Comparison of ENCODE assay signal across 8 mouse cellular contexts in genomic region chr19:23757961-23758553, GRCm38 (mm10). TPM values are rescaled to one million over a fixed set of nuclear protein-coding genes. Genes with fewer than 3 reads are reported as not detected.
DNase-seq lines count a peak whose midpoint lies in the region; ATAC-seq and TF ChIP-seq lines count a peak whose summit lies in the region.

No protein-coding gene starts in this region.

- 2% methylated on average over 40 of the region's 40 CpGs for WGBS in hindbrain, postnatal 0 days

- no peaks in the 10 kb centered on the region for H3K9me3 ChIP-seq in hindbrain, postnatal 0 days (ENCODE audit: low read length)

- peak overlapping the region; percentile 75 for H3K4me2 ChIP-seq in hindbrain, postnatal 0 days (ENCODE audit: low read depth, low read length)

- peak overlapping the region; percentile 92 for H3K27ac ChIP-seq in gastrocnemius, adult 2 months
- H3K27ac ChIP-seq in hindbrain, postnatal 0 days: peak overlapping the region; percentile 98
- peak overlapping the region; percentile 99 for H3K27ac ChIP-seq in left cerebral cortex, adult 2 months

- peak; percentile 96 for DNase-seq in gastrocnemius, adult 2 months
- peak; percentile 98 for DNase-seq in hindbrain, postnatal 0 days (ENCODE audit: low spot score)
- DNase-seq in left cerebral cortex, adult 2 months (ENCODE audit: extremely low spot score in 1 of 2, low spot score in 2 of 2): peak; percentile 92 to 96
- peak; percentile 96 for DNase-seq in right cerebral cortex, postnatal 10 days (ENCODE audit: low spot score in 2 of 2)
- DNase-seq in urinary bladder, postnatal 36 days (ENCODE audit: low spot score in 2 of 2): peak; percentile 86 to 89

- no peaks in the 10 kb centered on the region for H3K36me3 ChIP-seq in hindbrain, postnatal 0 days (ENCODE audit: insufficient read depth, low read length)

- no peaks in the 10 kb centered on the region for H3K27me3 ChIP-seq in hindbrain, postnatal 0 days (ENCODE audit: insufficient read depth, low read length)

- intact Hi-C loops in gastrocnemius, adult 2 months (cut with DNase I): loop anchor here (2.0 to 10.0 kb wide), 2 partner anchors 71 to 207 kb away; partner anchors contain the start of gene Ptar1
- intact Hi-C loops in left cerebral cortex, adult 2 months (cut with DNase I): loop anchor here (1.0 to 10.0 kb wide), 6 partner anchors 71 to 463 kb away; partner anchors contain the start of gene Ptar1

- ATAC-seq in activated CD4-positive, CD25-positive, alpha-beta regulatory T cell, adult 4 months: peak; percentile 77
- peak; percentile 80 for ATAC-seq in common myeloid progenitor, adult 5-6 weeks (replicated peaks; ENCODE audit: low read depth, poor library complexity, severe bottlenecking)
- ATAC-seq in hindbrain, postnatal 0 days: peak; percentile 82
- peak; percentile 78 for ATAC-seq in megakaryocyte, adult 5-6 weeks (ENCODE audit: poor library complexity, severe bottlenecking)

- 0 out of 2 replicates have a peak, but pooled peaks cover 3% of the 10 kb centered on the region for H3K4me1 ChIP-seq in hindbrain, postnatal 0 days (ENCODE audit: insufficient read depth, low read length)

- TF ChIP-seq CTCF in gastrocnemius, adult 2 months (IDR thresholded peaks at IDR 0.05): no peak; the same call in 1 of the 2 replicates
- peak; percentile 98 for TF ChIP-seq CTCF in hindbrain, postnatal 0 days (IDR thresholded peaks at IDR 0.05; ENCODE audit: low read depth)
- peak; percentile 100 for TF ChIP-seq CTCF in left cerebral cortex, adult 2 months (IDR thresholded peaks at IDR 0.05)

- peak overlapping the region; percentile 92 for H3K9ac ChIP-seq in hindbrain, postnatal 0 days (replicated peaks; ENCODE audit: low read length)

- peak overlapping the region; percentile 89 for H3K4me3 ChIP-seq in gastrocnemius, adult 2 months
- H3K4me3 ChIP-seq in hindbrain, postnatal 0 days (ENCODE audit: low read length): peak overlapping the region; percentile 82
- peak overlapping the region; percentile 83 for H3K4me3 ChIP-seq in left cerebral cortex, adult 2 months

RNA-seq across cellular contexts. Expression of gene Apba1, which starts 0.6 kb away (rescaled TPM):
- polyA plus RNA-seq in activated CD4-positive, CD25-positive, alpha-beta regulatory T cell, adult 4 months (2017; shearing (Covaris generic)): not detected
- total RNA-seq in common myeloid progenitor, adult 5-6 weeks (2017): 2.9 TPM in 2 replicates
- total RNA-seq in gastrocnemius, adult 2 months (2021): 1 to 10 TPM in 1 of 2 experiments, under 1 TPM in 1; 0.74 to 1.7 TPM
- total RNA-seq in hindbrain, postnatal 0 days (2014; rRNA removed): 173 and 180 TPM in 2 replicates
- 13.8 and 15.5 TPM in 2 replicates for polyA plus RNA-seq in hindbrain, postnatal 0 days (2015; fragmentation: Nextera tagmentation; extraction: Ambion mirVana)
- 100 to 1,000 TPM; 127 to 134 TPM for total RNA-seq in left cerebral cortex, adult 2 months (2021)
- 27.8 and 32.7 TPM in 2 replicates for total RNA-seq in megakaryocyte, adult 5-6 weeks (2015)
- 26.5 and 30.9 TPM in 2 replicates for total RNA-seq in megakaryocyte, adult 5-6 weeks (2017)

Comparison
In these comparisons a context has a peak if more than half of its experiments do, and no peak if none do; other contexts are left out.
1. Peak in every context shown above with its lines: DNase-seq, ATAC-seq, H3K4me3 ChIP-seq and H3K27ac ChIP-seq.